Mouse (Mus musculus): Measurements from ENCODE around the gene Zbtb9. TPM values are rescaled to one million over a fixed set of nuclear protein-coding genes. Genes with fewer than 3 reads are reported as not detected.

Gene Zbtb9
- polyA plus RNA-seq, 1 experiment from 2014 or later = 17.8 TPM

GRCm38 (mm10) chr17:27039432-27040102 lies 66.6 kb downstream of the Zbtb9 start:
- WGBS = 72% methylated on average over 10 of the region's 10 CpGs
- no peaks in the 10 kb centered on the region for H3K9me3 ChIP-seq
- no peak overlapping the region for H3K4me2 ChIP-seq
- peak overlapping the region; percentile 43; the same call in 1 of the 2 replicates for H3K9ac ChIP-seq
- peaks cover 37% of the 10 kb centered on the region for H3K4me1 ChIP-seq (replicated peaks)
- H3K27ac ChIP-seq (replicated peaks) = peak overlapping the region; percentile 62; the same call in 1 of the 2 replicates
- no peak overlapping the region for H3K4me3 ChIP-seq
- no peaks in the 10 kb centered on the region for H3K27me3 ChIP-seq
- no peak for ATAC-seq (ENCODE audit: low read depth)
- H3K36me3 ChIP-seq = no peaks in the 10 kb centered on the region

- peak overlapping the region; percentile 62 for H3K27ac ChIP-seq (replicated peaks)
- peak overlapping the region; percentile 41 for H3K4me2 ChIP-seq
- no peaks in the 10 kb centered on the region for H3K36me3 ChIP-seq
- peak; percentile 54 for ATAC-seq (ENCODE audit: low read depth)
- no peak overlapping the region for H3K4me3 ChIP-seq
- H3K4me1 ChIP-seq (replicated peaks) = peaks cover 37% of the 10 kb centered on the region
- no peaks in the 10 kb centered on the region for H3K27me3 ChIP-seq
- WGBS = 16% methylated on average over 20 of the region's 20 CpGs
- peak overlapping the region; percentile 43; the same call in 1 of the 2 replicates for H3K9ac ChIP-seq
- H3K9me3 ChIP-seq = no peaks in the 10 kb centered on the region
These were observed 67.5 kb downstream of the Zbtb9 start for GRCm38 (mm10) chr17:27040304-27041045.

- ATAC-seq (ENCODE audit: low read depth) = 0 out of 2 replicates have a peak, but pooled peaks have one; percentile 51
- H3K4me2 ChIP-seq = no peak overlapping the region
These were observed 68.2 kb downstream of the Zbtb9 start for GRCm38 (mm10) chr17:27041046-27041786.

GRCm38 (mm10) chr17:27041787-27042055 lies 68.8 kb downstream of the Zbtb9 start:
- Histone ChIP-seq H3K36me3 (no peaks in the 10 kb centered on the region), H3K27me3 (no peaks in the 10 kb centered on the region), H3K9ac (no peak overlapping the region), H3K4me3 (no peak overlapping the region), H3K4me2 (no peak overlapping the region), H3K27ac (replicated peaks) (no peak overlapping the region), H3K9me3 (no peaks in the 10 kb centered on the region), H3K4me1 (replicated peaks) (peaks cover 37% of the 10 kb centered on the region)
- 83% methylated on average over 2 of the region's 2 CpGs for WGBS
- ATAC-seq (ENCODE audit: low read depth) = no peak

More at GRCm38 (mm10) chr17:27041046-27041786, 68.2 kb downstream of the Zbtb9 start:
- no peaks in the 10 kb centered on the region for H3K27me3 ChIP-seq
- H3K36me3 ChIP-seq = no peaks in the 10 kb centered on the region
- no peaks in the 10 kb centered on the region for H3K9me3 ChIP-seq
- no peak overlapping the region; the same call in 1 of the 2 replicates for H3K27ac ChIP-seq (replicated peaks)
- no peak overlapping the region for H3K4me3 ChIP-seq
- H3K9ac ChIP-seq = no peak overlapping the region
- 39% methylated on average over 13 of the region's 13 CpGs for WGBS
- H3K4me1 ChIP-seq (replicated peaks) = peaks cover 37% of the 10 kb centered on the region

- WGBS = 64% methylated on average over 6 of the region's 6 CpGs
- Histone ChIP-seq H3K4me2 (no peak overlapping the region), H3K4me1 (replicated peaks) (peaks cover 37% of the 10 kb centered on the region), H3K4me3 (no peak overlapping the region), H3K27me3 (no peaks in the 10 kb centered on the region), H3K27ac (replicated peaks) (no peak overlapping the region), H3K9me3 (no peaks in the 10 kb centered on the region), H3K36me3 (no peaks in the 10 kb centered on the region), H3K9ac (0 out of 2 replicates have a peak overlapping the region, but pooled peaks have one; percentile 26)
- ATAC-seq (ENCODE audit: low read depth) = no peak
These were observed 69.9 kb downstream of the Zbtb9 start for GRCm38 (mm10) chr17:27042840-27043239.

GRCm38 (mm10) chr17:27045164-27045563 lies 72.2 kb downstream of the Zbtb9 start:
- no peak overlapping the region for H3K9ac ChIP-seq
- no peaks in the 10 kb centered on the region for H3K36me3 ChIP-seq
- peaks cover 19% of the 10 kb centered on the region for H3K4me1 ChIP-seq (replicated peaks)
- no peak overlapping the region for H3K4me2 ChIP-seq
- WGBS = 86% methylated on average over 6 of the region's 6 CpGs
- no peak for ATAC-seq (ENCODE audit: low read depth)
- H3K4me3 ChIP-seq = no peak overlapping the region
- H3K9me3 ChIP-seq = no peaks in the 10 kb centered on the region
- no peak overlapping the region for H3K27ac ChIP-seq (replicated peaks)
- no peaks in the 10 kb centered on the region for H3K27me3 ChIP-seq

GRCm38 (mm10) chr17:27047762-27048444 lies 74.9 kb downstream of the Zbtb9 start:
- Histone ChIP-seq H3K4me1 (replicated peaks) (peaks cover 12% of the 10 kb centered on the region), H3K27ac (replicated peaks) (peak overlapping the region; percentile 72), H3K4me2 (no peak overlapping the region), H3K36me3 (no peaks in the 10 kb centered on the region), H3K27me3 (no peaks in the 10 kb centered on the region), H3K4me3 (no peak overlapping the region), H3K9me3 (no peaks in the 10 kb centered on the region), H3K9ac (no peak overlapping the region)
- no peak for ATAC-seq (ENCODE audit: low read depth)
- WGBS = 78% methylated on average over 14 of the region's 14 CpGs

GRCm38 (mm10) chr17:27048445-27049239 lies 75.7 kb downstream of the Zbtb9 start:
- ATAC-seq (ENCODE audit: low read depth) = no peak
- no peak overlapping the region for H3K4me3 ChIP-seq
- H3K4me1 ChIP-seq (replicated peaks) = peaks cover 9% of the 10 kb centered on the region
- no peak overlapping the region for H3K4me2 ChIP-seq
- no peaks in the 10 kb centered on the region for H3K36me3 ChIP-seq
- 75% methylated on average over 14 of the region's 14 CpGs for WGBS
- no peak overlapping the region for H3K9ac ChIP-seq
- no peaks in the 10 kb centered on the region for H3K27me3 ChIP-seq
- H3K9me3 ChIP-seq = no peaks in the 10 kb centered on the region
- H3K27ac ChIP-seq (replicated peaks) = peak overlapping the region; percentile 72

GRCm38 (mm10) chr17:27050853-27051252 lies 77.9 kb downstream of the Zbtb9 start:
- no peaks in the 10 kb centered on the region for H3K9me3 ChIP-seq
- 0 out of 2 replicates have a peak overlapping the region, but pooled peaks have one; percentile 18 for H3K27ac ChIP-seq (replicated peaks)
- no peak for ATAC-seq (ENCODE audit: low read depth)
- peaks cover 14% of the 10 kb centered on the region for H3K27me3 ChIP-seq
- H3K4me2 ChIP-seq = no peak overlapping the region
- 68% methylated on average over 5 of the region's 5 CpGs for WGBS
- H3K4me3 ChIP-seq = no peak overlapping the region
- H3K36me3 ChIP-seq = no peaks in the 10 kb centered on the region
- peaks cover 9% of the 10 kb centered on the region for H3K4me1 ChIP-seq (replicated peaks)
- H3K9ac ChIP-seq = no peak overlapping the region

- Histone ChIP-seq H3K4me3 (no peak overlapping the region), H3K27ac (replicated peaks) (no peak overlapping the region), H3K9ac (no peak overlapping the region), H3K9me3 (no peaks in the 10 kb centered on the region), H3K4me2 (no peak overlapping the region), H3K27me3 (peaks cover 21% of the 10 kb centered on the region), H3K4me1 (replicated peaks) (peaks cover 15% of the 10 kb centered on the region), H3K36me3 (no peaks in the 10 kb centered on the region)
- WGBS = 31% methylated on average over 11 of the region's 11 CpGs
- no peak for ATAC-seq (ENCODE audit: low read depth)
These were observed 78.5 kb downstream of the Zbtb9 start for GRCm38 (mm10) chr17:27051514-27051913.

GRCm38 (mm10) chr17:27056170-27056569 lies 83.2 kb downstream of the Zbtb9 start:
- Histone ChIP-seq H3K4me3 (peak overlapping the region; percentile 48), H3K27ac (replicated peaks) (peak overlapping the region; percentile 69; the same call in 1 of the 2 replicates), H3K9ac (no peak overlapping the region), H3K27me3 (peaks cover 63% of the 10 kb centered on the region), H3K4me2 (peak overlapping the region; percentile 76), H3K36me3 (no peaks in the 10 kb centered on the region), H3K9me3 (no peaks in the 10 kb centered on the region), H3K4me1 (replicated peaks) (peaks cover 32% of the 10 kb centered on the region)
- WGBS = under 1% methylated on average over 13 of the region's 13 CpGs
- no peak for ATAC-seq (ENCODE audit: low read depth)

Measured in neural tube, embryonic 13.5 days (tissue).